Mouse (Mus musculus): ENCODE data around the gene Fgfr2. TPM values are rescaled to one million over a fixed set of nuclear protein-coding genes. Genes with fewer than 3 reads are reported as not detected.

Fgfr2 gene
- polyA plus RNA-seq, 1 experiment from 2014 or later = 33.9 TPM

DNA sequence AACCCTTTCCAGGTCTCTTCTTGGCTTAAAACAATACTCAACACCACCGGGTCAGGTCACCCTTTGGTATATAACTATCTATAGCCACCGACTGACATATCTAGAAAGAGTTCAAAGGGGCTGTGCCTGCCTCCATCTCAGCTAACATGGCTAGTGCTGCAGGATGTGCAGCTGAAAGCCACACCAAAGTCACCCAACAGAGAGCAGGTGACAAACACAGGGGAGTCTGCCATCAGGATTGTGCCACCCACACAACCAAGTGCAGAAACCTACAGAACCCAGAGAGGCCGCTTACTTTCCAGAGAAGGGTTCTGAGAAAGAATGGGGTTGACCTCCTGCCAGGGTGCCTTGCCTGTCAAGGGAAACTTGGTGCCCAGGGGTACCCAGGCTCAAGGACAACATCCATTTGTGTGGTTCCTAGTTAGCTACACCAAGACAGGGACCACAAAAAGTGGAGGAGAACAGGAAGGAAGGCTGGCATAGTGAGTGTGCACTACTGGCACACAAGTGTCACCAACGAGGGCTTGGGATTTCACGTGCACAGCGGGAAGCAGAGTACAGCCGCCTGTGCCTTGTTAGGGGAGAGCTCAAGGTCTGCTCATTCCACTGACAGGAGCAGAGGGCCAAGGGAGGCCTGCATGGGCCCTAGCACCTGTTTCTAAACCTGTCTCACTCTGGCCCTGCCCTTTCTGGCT is 350.0 kb downstream of the Fgfr2 start:
- Histone ChIP-seq H3K9ac (no peak overlapping the region), H3K4me1 (replicated peaks) (peaks cover 27% of the 10 kb centered on the region)
- WGBS = 91% methylated on average over 7 of the region's 7 CpGs

DNA sequence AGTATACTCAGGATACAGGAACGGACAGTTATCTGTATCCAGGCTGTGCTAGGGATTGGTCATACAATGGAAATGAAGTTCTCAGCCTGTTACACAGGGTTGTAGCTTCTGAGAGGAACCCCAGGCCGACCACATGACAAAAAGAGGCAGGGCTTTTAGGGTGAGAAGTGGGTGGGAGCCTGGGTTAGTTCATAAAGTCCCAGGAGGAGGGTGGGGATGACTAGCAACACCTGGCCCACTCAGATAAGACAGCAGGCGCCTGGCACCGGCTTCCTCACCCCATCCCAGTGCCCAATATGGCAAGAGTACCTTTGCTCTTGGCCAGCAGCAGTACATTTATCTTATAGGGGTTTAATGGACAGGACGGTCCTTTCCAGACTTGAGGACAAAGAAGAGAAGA is 350.7 kb downstream of the Fgfr2 start:
- Histone ChIP-seq H3K4me1 (replicated peaks) (peaks cover 34% of the 10 kb centered on the region), H3K27me3 (no peaks in the 10 kb centered on the region), H3K4me3 (no peak overlapping the region), H3K36me3 (peaks cover 33% of the 10 kb centered on the region), H3K4me2 (no peak overlapping the region), H3K9me3 (no peaks in the 10 kb centered on the region), H3K27ac (0 out of 2 replicates have a peak overlapping the region, but pooled peaks have one; percentile 1), H3K9ac (no peak overlapping the region)
- no peak for ATAC-seq (ENCODE audit: low FRiP score)
- WGBS = 93% methylated on average over 5 of the region's 5 CpGs

More for the DNA sequence above, 350.0 kb downstream of the Fgfr2 start:
- Histone ChIP-seq H3K27ac (no peak overlapping the region), H3K4me3 (no peak overlapping the region), H3K27me3 (no peaks in the 10 kb centered on the region), H3K4me2 (no peak overlapping the region), H3K36me3 (peaks cover 40% of the 10 kb centered on the region), H3K9me3 (no peaks in the 10 kb centered on the region)
- no peak for ATAC-seq (ENCODE audit: low FRiP score)

DNA sequence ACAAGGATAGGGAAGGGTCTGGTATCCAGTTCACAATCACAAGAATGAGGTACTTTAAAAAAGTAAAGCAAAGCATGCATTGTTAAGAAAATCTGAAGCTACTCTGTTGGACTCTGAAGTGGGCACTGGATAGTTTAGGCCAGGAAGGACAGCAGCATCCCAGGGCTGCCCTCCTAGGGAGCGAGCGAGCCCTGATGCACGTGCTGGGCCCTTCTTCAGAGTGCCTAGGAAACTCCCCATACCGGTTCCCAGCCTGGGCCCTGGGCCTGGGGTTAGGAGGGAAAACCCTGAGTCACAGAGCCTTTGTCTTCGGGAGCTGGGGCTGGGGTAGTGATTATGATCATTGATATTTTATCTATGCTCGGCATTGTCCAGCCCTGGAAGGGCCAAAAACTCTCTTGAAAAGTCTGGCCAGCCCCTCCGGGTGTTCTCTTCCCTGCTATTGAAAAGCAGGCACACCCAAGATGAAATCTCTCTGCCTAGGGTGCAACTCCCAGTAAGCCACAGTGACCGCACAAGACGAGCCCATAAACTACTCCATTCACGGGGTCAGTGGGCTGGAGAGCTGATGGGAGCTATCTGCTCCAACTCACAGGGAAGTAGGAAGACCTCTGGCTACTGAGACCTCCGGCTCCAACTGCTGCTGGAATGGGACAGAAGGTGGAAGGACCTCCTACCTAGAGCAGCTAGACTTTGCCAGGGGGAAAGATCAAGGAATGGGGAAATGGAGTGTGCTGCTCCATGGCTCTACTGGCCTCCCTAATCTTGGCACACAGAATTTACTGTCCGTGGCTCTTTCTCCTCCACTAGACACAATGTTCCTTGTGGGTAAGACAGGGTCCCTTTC is 354.4 kb downstream of the Fgfr2 start:
- Histone ChIP-seq H3K9me3 (no peaks in the 10 kb centered on the region), H3K9ac (no peak overlapping the region), H3K4me1 (replicated peaks) (peaks cover 43% of the 10 kb centered on the region), H3K27me3 (no peaks in the 10 kb centered on the region), H3K4me2 (no peak overlapping the region), H3K27ac (no peak overlapping the region), H3K4me3 (no peak overlapping the region), H3K36me3 (peaks cover 21% of the 10 kb centered on the region)
- no peak for ATAC-seq (ENCODE audit: low FRiP score)
- WGBS = 81% methylated on average over 12 of the region's 12 CpGs

DNA sequence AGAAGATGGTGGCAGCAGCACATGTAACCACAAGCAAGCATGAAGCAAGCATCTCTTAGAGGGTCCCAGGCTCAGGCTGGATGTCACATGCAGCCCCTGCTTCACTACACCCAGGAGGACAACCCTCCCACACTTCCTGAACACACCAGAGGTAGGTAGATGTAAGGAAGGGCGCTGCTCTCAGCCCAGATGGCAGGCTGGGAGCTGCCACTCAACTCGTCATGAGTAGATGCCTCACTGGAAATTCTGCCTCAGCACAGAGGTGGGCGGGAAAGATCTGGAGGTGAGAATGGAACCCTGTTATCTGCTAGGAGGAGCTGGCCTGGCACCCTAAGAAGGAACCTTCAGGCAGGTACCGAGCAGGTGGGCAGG is 355.2 kb downstream of the Fgfr2 start:
- Histone ChIP-seq H3K36me3 (peaks cover 19% of the 10 kb centered on the region), H3K27me3 (no peaks in the 10 kb centered on the region), H3K4me3 (no peak overlapping the region), H3K9ac (no peak overlapping the region), H3K4me2 (no peak overlapping the region), H3K9me3 (no peaks in the 10 kb centered on the region), H3K4me1 (replicated peaks) (peaks cover 43% of the 10 kb centered on the region), H3K27ac (peak overlapping the region; percentile 77)
- 80% methylated on average over 4 of the region's 4 CpGs for WGBS
- ATAC-seq (ENCODE audit: low FRiP score) = no peak

DNA sequence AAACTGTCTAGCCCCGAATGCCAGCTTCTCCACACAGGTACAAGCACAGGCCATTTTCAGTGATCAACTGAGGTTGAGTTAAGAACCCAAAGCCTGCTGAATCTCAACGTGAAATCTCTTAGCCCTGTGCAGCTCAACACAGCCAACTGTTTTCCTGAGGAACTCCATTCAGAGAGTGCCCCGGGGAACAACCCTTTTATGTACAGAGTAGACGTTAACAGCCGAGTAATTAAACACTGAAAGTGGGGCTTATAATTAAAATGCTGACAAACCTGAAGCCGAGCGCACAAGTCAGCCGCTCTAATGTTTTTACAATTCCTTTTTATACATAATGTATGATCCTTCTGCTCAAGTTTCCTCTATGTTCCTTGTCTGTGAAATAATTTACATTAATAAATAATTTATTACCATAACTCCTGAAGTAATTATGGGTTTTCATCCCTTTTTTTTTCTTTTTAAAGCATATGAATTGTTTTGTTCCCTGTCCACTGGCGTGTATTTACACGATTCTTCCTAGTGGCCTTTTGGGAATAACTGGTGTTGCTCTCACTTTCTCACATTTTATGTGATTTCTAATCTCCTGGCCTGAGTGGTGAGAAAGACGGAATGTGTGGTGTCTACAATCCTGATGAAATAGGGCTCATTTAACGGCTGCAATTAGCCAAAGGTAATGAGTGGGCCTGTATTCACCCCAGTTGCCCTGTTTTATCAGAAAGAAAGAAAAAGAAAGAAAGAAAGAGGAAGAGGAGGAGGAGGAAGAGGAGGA is 355.7 kb downstream of the Fgfr2 start:
- Histone ChIP-seq H3K27ac (peak overlapping the region; percentile 77), H3K4me3 (no peak overlapping the region), H3K9me3 (no peaks in the 10 kb centered on the region), H3K36me3 (peaks cover 15% of the 10 kb centered on the region), H3K4me1 (replicated peaks) (peaks cover 43% of the 10 kb centered on the region), H3K27me3 (no peaks in the 10 kb centered on the region), H3K4me2 (no peak overlapping the region), H3K9ac (no peak overlapping the region)
- ATAC-seq (ENCODE audit: low FRiP score) = peak; percentile 65
- WGBS = 30% methylated on average over 12 of the region's 12 CpGs

DNA sequence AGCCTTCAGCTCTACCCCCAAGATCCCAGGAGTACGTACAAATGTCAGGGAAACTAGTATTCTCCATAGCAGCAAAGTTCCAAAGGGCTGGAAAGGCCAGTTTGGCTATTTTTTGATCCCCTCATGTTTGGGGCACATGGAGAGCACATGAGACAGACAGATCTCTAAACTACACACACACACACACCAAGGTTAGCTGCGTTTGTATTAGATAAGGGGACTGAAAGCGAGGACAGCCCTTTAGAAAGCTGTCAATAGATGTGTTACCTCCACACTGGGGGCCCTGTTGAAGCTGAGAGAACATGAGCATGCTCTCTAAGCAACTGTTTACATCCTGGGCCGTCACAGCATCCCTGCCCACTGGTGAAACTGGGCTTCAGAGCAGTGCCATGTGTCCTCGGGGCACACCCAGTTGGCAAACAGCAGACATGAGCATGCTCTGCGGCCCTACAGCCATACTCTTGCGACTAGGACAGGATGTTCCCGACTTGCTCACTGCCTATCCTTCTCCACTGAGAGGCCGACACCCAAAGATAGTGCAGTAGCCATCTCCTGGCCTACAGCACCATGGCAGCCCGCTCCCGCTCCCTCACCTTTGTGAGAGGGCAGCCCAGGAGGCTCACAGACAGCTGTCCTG is 356.8 kb downstream of the Fgfr2 start:
- peak overlapping the region; percentile 75 for H3K27ac ChIP-seq
- peaks cover 15% of the 10 kb centered on the region for H3K36me3 ChIP-seq
- no peaks in the 10 kb centered on the region for H3K9me3 ChIP-seq
- H3K4me1 ChIP-seq (replicated peaks) = peaks cover 35% of the 10 kb centered on the region
- no peak for ATAC-seq (ENCODE audit: low FRiP score)
- H3K9ac ChIP-seq = no peak overlapping the region
- 88% methylated on average over 11 of the region's 11 CpGs for WGBS
- H3K4me2 ChIP-seq = no peak overlapping the region
- no peaks in the 10 kb centered on the region for H3K27me3 ChIP-seq
- no peak overlapping the region for H3K4me3 ChIP-seq

DNA sequence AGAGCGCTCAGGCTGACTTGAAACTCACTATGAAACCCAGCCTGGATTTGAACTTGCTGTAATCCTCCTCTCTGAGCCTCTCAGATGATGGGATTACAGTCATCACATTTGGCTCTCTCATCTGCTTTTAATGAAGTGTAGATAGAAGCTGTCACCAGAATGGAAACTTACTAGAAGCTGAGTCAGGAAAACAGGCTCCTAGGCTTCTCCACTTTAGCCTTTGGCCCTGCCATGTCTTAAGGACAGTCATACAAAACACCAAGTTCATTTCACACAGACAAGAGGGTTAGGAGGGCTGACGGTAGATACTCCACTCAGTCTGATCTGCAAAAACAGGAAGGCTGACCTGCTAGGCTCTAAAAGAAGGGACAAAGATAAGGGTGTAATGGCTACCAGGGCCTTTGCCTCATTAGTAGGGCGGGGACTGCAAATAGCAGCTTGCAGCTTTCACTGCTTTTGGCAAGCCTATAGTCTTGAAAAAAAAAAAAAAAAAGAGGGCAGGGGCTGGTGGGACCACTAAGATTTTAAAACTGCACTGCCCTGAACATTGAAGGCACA is 357.4 kb downstream of the Fgfr2 start:
- no peaks in the 10 kb centered on the region for H3K9me3 ChIP-seq
- peaks cover 34% of the 10 kb centered on the region for H3K4me1 ChIP-seq (replicated peaks)
- H3K36me3 ChIP-seq = peaks cover 13% of the 10 kb centered on the region
- no peak overlapping the region for H3K9ac ChIP-seq
- no peak overlapping the region for H3K27ac ChIP-seq
- H3K4me3 ChIP-seq = no peak overlapping the region
- no peak for ATAC-seq (ENCODE audit: low FRiP score)
- WGBS = 88% methylated on average over 3 of the region's 3 CpGs
- H3K4me2 ChIP-seq = no peak overlapping the region
- no peaks in the 10 kb centered on the region for H3K27me3 ChIP-seq

DNA sequence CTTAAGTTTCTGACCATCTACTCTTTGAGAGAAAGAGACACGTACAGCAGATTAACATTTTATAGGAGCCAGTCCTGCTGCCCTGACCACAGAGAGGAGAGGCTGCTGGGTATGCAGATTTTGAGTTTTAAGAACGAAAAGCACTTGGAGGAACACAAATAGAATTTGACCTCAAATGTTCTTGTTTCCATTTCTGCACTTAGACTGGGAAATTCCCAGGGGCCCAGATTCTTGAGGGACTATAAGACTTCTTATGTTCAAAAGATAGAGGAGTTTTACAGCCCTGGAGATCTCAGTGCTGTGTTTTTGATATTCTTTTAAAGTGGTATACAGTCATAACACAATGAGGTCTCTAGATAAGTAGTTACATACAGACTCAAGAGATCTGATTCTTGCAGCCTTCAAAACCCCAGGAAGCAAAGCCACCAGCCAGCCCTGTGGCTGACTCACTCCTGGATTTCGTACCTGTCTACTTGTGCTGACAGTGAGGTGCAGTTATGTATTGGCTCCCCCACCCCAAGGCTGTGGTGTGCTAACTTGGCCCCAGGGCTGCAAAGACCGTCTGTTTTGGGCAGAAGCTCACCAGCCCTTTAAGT is 358.2 kb downstream of the Fgfr2 start:
- no peaks in the 10 kb centered on the region for H3K9me3 ChIP-seq
- no peak for ATAC-seq (ENCODE audit: low FRiP score)
- H3K36me3 ChIP-seq = peaks cover 10% of the 10 kb centered on the region
- no peak overlapping the region for H3K4me3 ChIP-seq
- peaks cover 34% of the 10 kb centered on the region for H3K4me1 ChIP-seq (replicated peaks)
- 86% methylated on average over 4 of the region's 4 CpGs for WGBS
- H3K9ac ChIP-seq = no peak overlapping the region
- H3K4me2 ChIP-seq = no peak overlapping the region
- H3K27me3 ChIP-seq = no peaks in the 10 kb centered on the region
- H3K27ac ChIP-seq = no peak overlapping the region

DNA sequence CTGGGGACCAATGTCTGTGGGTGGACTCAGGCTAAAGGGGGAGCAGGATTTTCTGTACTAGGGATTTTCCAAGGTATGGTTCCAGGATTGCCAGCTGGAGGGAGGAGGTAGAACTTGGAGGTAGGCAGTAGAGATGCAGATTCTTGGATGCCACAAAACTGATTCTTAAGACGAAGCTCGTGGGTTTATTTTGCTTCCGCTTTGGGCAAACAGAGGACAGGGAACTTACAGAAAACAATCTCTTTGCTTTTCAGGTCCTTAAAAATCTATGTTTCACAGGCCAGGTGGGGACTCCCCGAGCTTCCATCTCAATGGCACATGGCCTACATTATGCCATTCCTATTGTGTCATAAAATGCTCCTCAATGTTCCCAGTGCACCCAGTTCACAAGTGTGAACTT is 358.8 kb downstream of the Fgfr2 start:
- 95% methylated on average over 4 of the region's 4 CpGs for WGBS
- ATAC-seq (ENCODE audit: low FRiP score) = no peak
- Histone ChIP-seq H3K4me3 (no peak overlapping the region), H3K36me3 (peaks cover 17% of the 10 kb centered on the region), H3K4me1 (replicated peaks) (peaks cover 39% of the 10 kb centered on the region), H3K27ac (no peak overlapping the region), H3K9ac (no peak overlapping the region), H3K9me3 (no peaks in the 10 kb centered on the region), H3K4me2 (no peak overlapping the region), H3K27me3 (no peaks in the 10 kb centered on the region)

DNA sequence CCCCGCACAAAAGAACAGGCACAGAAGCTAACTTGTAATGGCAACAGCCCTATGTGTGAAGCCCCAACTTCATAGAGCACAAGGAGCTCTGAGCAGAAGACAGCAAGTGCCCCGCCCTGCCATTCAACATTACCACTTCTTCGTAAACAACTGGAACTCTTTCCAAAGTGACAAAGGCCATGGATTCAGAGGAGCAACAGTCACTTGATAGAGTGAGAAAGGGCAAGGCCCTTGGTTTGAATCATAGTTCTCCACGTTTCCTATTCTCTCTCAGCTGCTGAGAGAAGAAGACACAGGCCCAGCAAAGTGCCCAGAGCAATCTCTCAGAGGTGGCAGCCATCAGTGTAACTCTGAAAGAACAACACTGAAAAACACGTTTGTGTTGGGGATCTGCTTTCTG is 359.2 kb downstream of the Fgfr2 start:
- Histone ChIP-seq H3K4me3 (no peak overlapping the region), H3K9ac (no peak overlapping the region), H3K36me3 (peaks cover 21% of the 10 kb centered on the region), H3K4me2 (no peak overlapping the region), H3K9me3 (no peaks in the 10 kb centered on the region), H3K27me3 (no peaks in the 10 kb centered on the region), H3K4me1 (replicated peaks) (peaks cover 38% of the 10 kb centered on the region), H3K27ac (no peak overlapping the region)
- ATAC-seq (ENCODE audit: low FRiP score) = no peak
- WGBS = 93% methylated on average over 5 of the region's 5 CpGs

DNA sequence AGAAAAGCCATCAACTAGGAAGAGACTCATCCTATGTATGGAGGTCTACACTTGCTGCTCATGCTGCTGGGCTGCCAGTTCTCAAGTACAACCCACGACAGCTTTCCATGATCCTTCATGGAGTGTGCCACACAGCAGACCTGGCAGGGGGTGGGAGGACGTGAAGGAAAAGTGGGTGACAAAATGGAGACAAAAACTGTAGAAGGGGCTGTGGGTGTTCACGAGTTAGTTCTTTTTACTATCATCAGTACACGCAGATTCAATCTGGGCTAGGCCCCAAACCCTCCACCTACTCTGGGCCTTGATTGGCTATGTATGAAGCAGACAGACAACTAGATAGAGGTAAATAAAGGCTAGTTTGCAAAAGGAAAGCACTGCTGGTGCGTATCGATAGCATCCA is 359.8 kb downstream of the Fgfr2 start:
- no peak overlapping the region for H3K27ac ChIP-seq
- no peak overlapping the region for H3K9ac ChIP-seq
- no peak overlapping the region for H3K4me2 ChIP-seq
- no peaks in the 10 kb centered on the region for H3K27me3 ChIP-seq
- no peaks in the 10 kb centered on the region for H3K9me3 ChIP-seq
- WGBS = 97% methylated on average over 6 of the region's 6 CpGs
- H3K4me1 ChIP-seq (replicated peaks) = peaks cover 33% of the 10 kb centered on the region
- no peak for ATAC-seq (ENCODE audit: low FRiP score)
- peaks cover 26% of the 10 kb centered on the region for H3K36me3 ChIP-seq
- no peak overlapping the region for H3K4me3 ChIP-seq
